Mouse (Mus musculus) brain, embryonic 18.5 days (tissue): ENCODE measurements at regions not wholly inside any gene's neighbourhood (a gene's known extent, or its start where the extent isn't known, plus 50 kb on each side); places are given as distances from the start of the nearest gene placed in this dataset.

Source experiments
- DNase-seq: peaks from one replicate; pipeline ENCODE4 v3.0.0-alpha.2; 2012; ENCODE audit warnings: low read depth, low spot score

DNA sequence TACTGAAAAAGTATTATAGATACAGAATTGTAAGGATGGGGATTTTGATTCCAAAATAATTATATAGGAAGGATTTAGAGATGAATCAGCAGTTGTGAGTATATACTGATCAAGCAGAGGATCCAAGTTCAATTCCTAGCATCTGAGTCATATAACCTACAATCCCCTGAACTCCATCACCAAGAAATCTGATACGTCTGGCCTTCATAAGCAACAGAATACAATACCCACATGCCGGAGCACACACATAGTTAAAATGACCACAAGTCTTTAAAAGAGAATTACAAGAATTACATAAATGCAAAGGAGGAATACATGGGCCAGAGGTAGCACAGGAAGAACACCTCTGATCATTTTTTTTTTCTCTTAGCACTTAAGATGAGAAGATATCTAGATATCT is 847.7 kb downstream of the D3Ertd751e start:
- no peak for DNase-seq

DNA sequence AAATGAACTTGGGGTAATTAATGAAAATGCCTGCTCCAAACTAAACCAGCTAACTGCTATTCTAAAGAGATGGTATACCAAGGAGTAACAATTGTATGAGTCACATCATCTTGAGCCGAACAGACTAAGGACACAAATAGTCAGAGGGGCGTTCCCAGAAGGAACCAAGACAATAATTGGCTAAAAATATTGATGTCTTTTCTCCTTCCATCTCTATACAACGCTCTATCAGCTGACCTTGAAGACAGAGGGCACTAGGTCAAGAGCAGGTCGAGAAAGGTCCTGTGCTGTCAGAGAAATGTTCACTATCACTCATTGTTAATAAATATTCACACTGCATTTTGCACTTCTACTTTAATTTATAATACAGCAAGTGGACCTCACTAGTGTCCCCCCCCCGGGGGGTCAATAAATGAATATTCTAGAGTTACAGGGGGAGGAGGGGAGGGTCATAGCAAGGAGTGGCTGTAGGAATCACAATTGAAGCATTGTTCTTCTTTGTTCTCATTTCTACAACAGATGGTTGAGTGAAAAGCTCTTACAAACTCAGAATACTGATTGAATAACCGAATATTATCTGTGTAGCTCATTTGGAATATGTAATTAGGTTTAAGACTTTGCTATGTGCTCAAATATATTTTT is 851.5 kb downstream of the D3Ertd751e start:
- no peak for DNase-seq

DNA sequence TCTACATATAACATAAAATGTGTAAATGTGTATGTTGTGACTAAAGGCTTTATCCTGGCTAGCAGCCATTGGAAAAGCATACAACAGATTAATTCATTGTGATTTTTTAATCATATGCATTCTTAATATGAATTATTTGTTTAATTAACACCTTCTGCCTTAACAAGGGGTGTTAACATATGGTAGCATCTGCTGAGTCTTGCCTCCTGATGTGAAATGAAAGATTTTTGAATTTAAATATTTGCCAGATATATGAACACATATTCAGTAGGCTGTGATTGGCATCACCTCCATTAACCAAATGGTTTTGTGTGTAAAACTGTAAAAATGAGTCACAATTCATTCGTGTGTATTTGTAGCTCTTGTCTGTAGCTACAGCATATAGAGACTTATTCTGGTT is 854.3 kb downstream of the D3Ertd751e start:
- DNase-seq: no peak
